Mouse (Mus musculus) kidney, adult 2 months (tissue): ENCODE measurements at regions not wholly inside any gene's neighbourhood (a gene's known extent, or its start where the extent isn't known, plus 50 kb on each side); places are given as distances from the start of the nearest gene placed in this dataset.

Experiments
- CTCF ChIP-seq: fragments of 200-500 bp; conservative IDR thresholded peaks from 2 replicates; pipeline ENCODE4 v1.5.1; 2011; ENCODE audit warnings: low read depth, mild to moderate bottlenecking, control low read depth, low read length, moderate library complexity, mixed read lengths; ENCODE audit not compliant: insufficient read depth, insufficient read length
- POLR2A ChIP-seq: fragments of 200-500 bp; IDR thresholded peaks from one replicate; pipeline ENCODE4 v1.6.1; 2011; ENCODE audit warnings: low read depth, low read length, control low read depth

DNA sequence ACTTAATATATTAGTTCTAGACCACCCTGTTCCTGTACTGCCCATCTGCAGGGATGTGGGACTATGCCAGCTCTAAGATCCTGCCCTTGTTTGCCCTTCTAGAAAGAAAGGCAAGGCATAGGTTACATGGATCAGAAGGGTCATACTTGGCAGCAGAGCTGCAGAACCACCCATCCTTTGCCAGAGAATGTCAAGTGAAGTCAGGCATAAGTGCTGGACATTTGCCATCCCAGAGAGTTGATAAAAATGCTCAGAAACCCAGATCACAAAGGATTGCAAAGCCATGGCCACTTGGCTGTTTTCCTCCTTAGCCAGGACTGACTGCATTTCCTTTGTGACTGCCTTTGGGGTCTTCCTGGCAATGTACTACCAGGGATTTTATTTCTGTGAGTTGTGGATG lies 146.7 kb upstream of the Opcml start:
- TF ChIP-seq CTCF: no peak
- no peak for TF ChIP-seq POLR2A
